Mouse (Mus musculus) CH12.LX (cell line): Measurements from ENCODE around the gene Ppp2r2d. TPM values are rescaled to one million over a fixed set of nuclear protein-coding genes. Genes with fewer than 3 reads are reported as not detected.

Experiments
- DNase-seq: peaks from one replicate; pipeline ENCODE4 v3.0.0-alpha.2; 2013; ENCODE audit errors: extremely low read depth
- H3K27ac ChIP-seq: 2 replicates; pipeline ENCODE4 v1.5.1; 2012; ENCODE audit warnings: low read depth, mild to moderate bottlenecking, control low read depth, moderate library complexity; ENCODE audit not compliant: insufficient read depth
- H3K27me3 ChIP-seq: replicated peaks from 2 replicates; pipeline ENCODE3; 2012; ENCODE audit warnings: inconsistent platforms
- H3K36me3 ChIP-seq, 2 experiments: replicated peaks in 1 of 2; 2 replicates each; pipeline versions ENCODE3 to v1.6.1; 2012; ENCODE audit warnings: inconsistent platforms in 1 of 2, low read length in 1 of 2, mild to moderate bottlenecking in 1 of 2, mixed read lengths in 1 of 2, moderate library complexity in 1 of 2; ENCODE audit not compliant: control insufficient read depth in 1 of 2, insufficient read depth in 1 of 2
- H3K4me1 ChIP-seq, 2 experiments: 2 replicates each; pipeline ENCODE4 v1.6.1; 2012; ENCODE audit warnings: inconsistent platforms in 1 of 2, moderate library complexity in 1 of 2; ENCODE audit not compliant: insufficient read depth in 2 of 2, control insufficient read depth in 1 of 2
- H3K4me2 ChIP-seq: 2 replicates; pipeline ENCODE4 v1.6.1; 2012; ENCODE audit warnings: low read depth, mild to moderate bottlenecking, control low read depth; ENCODE audit not compliant: poor library complexity, insufficient read depth, severe bottlenecking
- H3K4me3 ChIP-seq, 3 experiments: fragments of 150-350 bp in 1 of 3; sonication (generic) in 1 of 3; replicated peaks in 1 of 3; 2 replicates each; pipeline versions ENCODE3 to v1.5.1; 2011 to 2012; ENCODE audit warnings: low read depth in 2 of 3, low read length in 2 of 3, mild to moderate bottlenecking in 2 of 3, moderate library complexity in 2 of 3, control low read depth in 1 of 3, improper control_type of control experiment in 1 of 3, inconsistent platforms in 1 of 3, mixed read lengths in 1 of 3; ENCODE audit not compliant: poor library complexity in 1 of 3
- H3K79me2 ChIP-seq: replicated peaks from 2 replicates; pipeline ENCODE4 v1.6.1; 2012; ENCODE audit warnings: mild to moderate bottlenecking, moderate library complexity; ENCODE audit not compliant: control insufficient read depth, poor library complexity, insufficient read depth, severe bottlenecking; ENCODE audit errors: extremely low read depth
- H3K9ac ChIP-seq: 2 replicates; pipeline ENCODE4 v1.6.1; 2012; ENCODE audit warnings: low read depth, mild to moderate bottlenecking, control low read depth, moderate library complexity; ENCODE audit not compliant: insufficient read depth
- H3K9me3 ChIP-seq: replicated peaks from 2 replicates; pipeline ENCODE3; 2012; ENCODE audit warnings: low read length, inconsistent platforms, mixed read lengths
- BHLHE40 ChIP-seq: IDR thresholded peaks from 2 replicates; pipeline ENCODE4 v1.6.1; 2011; ENCODE audit warnings: mild to moderate bottlenecking, low read depth, low read length, improper control_type of control experiment
- CHD1 ChIP-seq: IDR thresholded peaks from 2 replicates; pipeline ENCODE4 v1.6.1; 2012; ENCODE audit warnings: low read depth, low read length, improper control_type of control experiment, inconsistent platforms
- CHD2 ChIP-seq: IDR thresholded peaks from 2 replicates; pipeline ENCODE4 v1.6.1; 2011; ENCODE audit warnings: low read length, improper control_type of control experiment
- CTCF ChIP-seq, 2 experiments: IDR thresholded peaks in 1 of 2; conservative IDR thresholded peaks in 1 of 2; 2 replicates each; pipeline ENCODE4 v1.5.1; 2011 to 2012; ENCODE audit warnings: low read depth in 2 of 2, low read length in 2 of 2, improper control_type of control experiment in 1 of 2, inconsistent platforms in 1 of 2, mild to moderate bottlenecking in 1 of 2, moderate library complexity in 1 of 2
- E2F4 ChIP-seq: IDR thresholded peaks from 2 replicates; pipeline ENCODE4 v1.6.1; 2011; ENCODE audit warnings: low read depth, low read length, improper control_type of control experiment; ENCODE audit not compliant: insufficient replicate concordance
- ELF1 ChIP-seq: IDR thresholded peaks from 2 replicates; pipeline ENCODE4 v1.6.1; 2014; ENCODE audit warnings: low read depth, mild to moderate bottlenecking, inconsistent platforms, low read length, improper control_type of control experiment
- EP300 ChIP-seq: IDR thresholded peaks from 2 replicates; pipeline ENCODE4 v1.6.1; 2011; ENCODE audit warnings: low read length, improper control_type of control experiment
- HCFC1 ChIP-seq: IDR thresholded peaks from 2 replicates; pipeline ENCODE4 v1.6.1; 2012; ENCODE audit warnings: low read depth, mild to moderate bottlenecking, inconsistent platforms, low read length, improper control_type of control experiment
- JUN ChIP-seq: IDR thresholded peaks from 2 replicates; pipeline ENCODE4 v1.6.1; 2011; ENCODE audit warnings: low read depth, mild to moderate bottlenecking, low read length, improper control_type of control experiment, moderate library complexity; ENCODE audit not compliant: insufficient read depth
- MAFK ChIP-seq: IDR thresholded peaks from 2 replicates; pipeline ENCODE4 v1.6.1; 2011; ENCODE audit warnings: low read length, improper control_type of control experiment; ENCODE audit not compliant: insufficient replicate concordance
- MXI1 ChIP-seq: IDR thresholded peaks from 2 replicates; pipeline ENCODE4 v1.6.1; 2011; ENCODE audit warnings: mild to moderate bottlenecking, low read depth, low read length, improper control_type of control experiment
- MYC ChIP-seq: IDR thresholded peaks from 2 replicates; pipeline ENCODE4 v1.6.1; 2011; ENCODE audit warnings: low read depth, mild to moderate bottlenecking, improper control_type of control experiment, low read length
- NRF1 ChIP-seq: IDR thresholded peaks from 2 replicates; pipeline ENCODE4 v1.6.1; 2014; ENCODE audit warnings: low read depth, mild to moderate bottlenecking, inconsistent platforms, low read length, improper control_type of control experiment, moderate library complexity
- PAX5 ChIP-seq: IDR thresholded peaks from 2 replicates; pipeline ENCODE4 v1.6.1; 2012; ENCODE audit warnings: low read length, inconsistent platforms, mixed read lengths
- POLR2A ChIP-seq: IDR thresholded peaks from 2 replicates; pipeline ENCODE4 v1.6.1; 2011; ENCODE audit warnings: low read depth, mild to moderate bottlenecking, improper control_type of control experiment, low read length
- RAD21 ChIP-seq: IDR thresholded peaks from 2 replicates; pipeline ENCODE4 v1.6.1; 2011; ENCODE audit warnings: low read depth, mild to moderate bottlenecking, low read length, improper control_type of control experiment, moderate library complexity
- SIN3A ChIP-seq: IDR thresholded peaks from 2 replicates; pipeline ENCODE4 v1.6.1; 2012; ENCODE audit warnings: low read length, improper control_type of control experiment, inconsistent platforms
- SMC3 ChIP-seq: IDR thresholded peaks from 2 replicates; pipeline ENCODE4 v1.6.1; 2011; ENCODE audit warnings: low read depth, low read length, improper control_type of control experiment
- TCF12 ChIP-seq: IDR thresholded peaks from 2 replicates; pipeline ENCODE4 v1.6.1; 2014; ENCODE audit warnings: low read depth, mild to moderate bottlenecking, inconsistent platforms, low read length, improper control_type of control experiment
- USF1 ChIP-seq: IDR thresholded peaks from 2 replicates; pipeline ENCODE4 v1.6.1; 2014; ENCODE audit warnings: low read depth, mild to moderate bottlenecking, inconsistent platforms, low read length, improper control_type of control experiment
- ZKSCAN1 ChIP-seq: IDR thresholded peaks from 2 replicates; pipeline ENCODE4 v1.6.1; 2012; ENCODE audit warnings: low read depth, inconsistent platforms, low read length, improper control_type of control experiment, borderline replicate concordance
- ZNF384 ChIP-seq: IDR thresholded peaks from 2 replicates; pipeline ENCODE4 v1.6.1; 2012; ENCODE audit warnings: low read depth, low read length, improper control_type of control experiment, inconsistent platforms
- dilution Hi-C: fragments of 300-500 bp; cut with MboI; formaldehyde crosslinking; loops from 2 replicates; pipeline ENCODE4 v1.14.3; 2020; ENCODE audit warnings: low sequenced_read_pairs; ENCODE audit not compliant: extremely low pct_unique_long_range_greater_than_20kb, extremely low pct_ligation_motif_present
- in situ Hi-C: fragments of 300-500 bp; cut with MboI; formaldehyde crosslinking; loops from 3 replicates; pipeline ENCODE4 v1.14.3; 2019; ENCODE audit warnings: low sequenced_read_pairs, low pct_ligation_motif_present, low pct_unique_long_range_greater_than_20kb, mixed read lengths
- polyA plus RNA-seq: library from polyadenylated mRNA; unstranded; fragments of >175 nt; gene quantifications from 2 replicates; pipeline ENCODE4 v1.2.1, GENCODE M21; 2012; ENCODE audit warnings: low read depth; ENCODE audit not compliant: insufficient read length
- total RNA-seq, 2 experiments: library from RNA; depleted of rRNA; stranded (reverse); fragments of 300-350 nt in 1 of 2; fragments of >200 nt in 1 of 2; gene quantifications; 2 replicates each; pipeline ENCODE4 v1.2.3; 2012 to 2014

The Ppp2r2d gene
- total and polyA plus RNA-seq, 3 experiments: 24.3 to 54.1 (median 46.0) TPM

DNA sequence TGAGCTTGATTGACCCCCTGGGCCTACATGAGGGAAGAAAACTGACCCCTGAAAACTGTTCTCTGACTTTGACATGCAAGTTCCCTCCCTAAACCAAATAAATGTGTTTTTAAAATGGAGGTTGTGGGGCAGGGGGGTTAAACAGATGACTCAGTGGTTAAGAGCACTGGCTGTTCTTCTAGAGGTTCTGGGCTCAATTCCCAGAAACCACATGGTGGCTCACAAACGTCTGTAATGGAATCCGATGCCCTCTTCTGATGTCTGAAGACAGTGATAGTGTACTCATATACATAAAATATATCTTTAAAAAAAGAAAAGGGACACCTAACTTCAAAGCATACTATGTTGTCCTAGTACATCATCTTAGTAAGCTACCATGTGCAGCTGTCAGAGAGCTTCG, 29.2 kb downstream of the Ppp2r2d start:
- dilution Hi-C loops: no loop called here
- Histone ChIP-seq H3K36me3 (peaks cover 69 to 98% of the 10 kb centered on the region in 2 experiments), H3K27ac (no peak overlapping the region), H3K9ac (no peak overlapping the region), H3K27me3 (no peaks in the 10 kb centered on the region), H3K4me1 (no peaks in the 10 kb centered on the region), H3K79me2 (no peaks in the 10 kb centered on the region; the same call in 1 of the 2 replicates), H3K9me3 (no peaks in the 10 kb centered on the region), H3K4me2 (no peak overlapping the region), H3K4me3 (no peak overlapping the region)
- DNase-seq: no peak
- in situ Hi-C loops: no loop called here
- no peak for TF ChIP-seq MAFK
- no peak for TF ChIP-seq EP300
- TF ChIP-seq ELF1: no peak
- no peak for TF ChIP-seq TCF12
- TF ChIP-seq CHD2: no peak
- TF ChIP-seq CHD1: no peak
- no peak for TF ChIP-seq BHLHE40
- no peak for TF ChIP-seq ZKSCAN1
- TF ChIP-seq USF1: no peak
- no peak for TF ChIP-seq E2F4
- no peak for TF ChIP-seq NRF1
- no peak for TF ChIP-seq MYC
- no peak for TF ChIP-seq POLR2A
- TF ChIP-seq ZNF384: no peak
- TF ChIP-seq HCFC1: no peak
- TF ChIP-seq SMC3: no peak

DNA sequence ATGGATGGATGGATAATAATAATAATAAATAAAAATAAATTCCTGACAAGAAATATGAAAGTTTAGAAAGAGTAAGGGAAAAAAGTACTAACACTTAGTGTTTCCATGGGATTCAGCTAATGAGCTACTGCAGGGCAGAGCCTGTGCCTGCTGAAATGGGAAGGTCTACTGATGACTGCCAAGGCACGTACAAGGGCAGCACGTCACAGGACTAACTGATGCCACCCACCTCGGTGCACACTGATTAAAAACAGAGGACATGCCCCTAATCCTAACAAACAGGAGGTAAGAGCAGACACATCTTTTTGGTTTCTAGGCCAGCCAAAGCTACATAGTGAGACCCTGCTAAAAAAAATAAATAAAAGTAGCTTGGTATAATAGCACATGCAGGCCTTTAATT, 37.8 kb downstream of the Ppp2r2d start:
- dilution Hi-C loops (no loop called here), in situ Hi-C loops (no loop called here)
- Histone ChIP-seq H3K36me3 (peaks cover 34 to 64% of the 10 kb centered on the region in 2 experiments), H3K27me3 (no peaks in the 10 kb centered on the region), H3K9me3 (no peaks in the 10 kb centered on the region), H3K4me1 (no peaks in the 10 kb centered on the region), H3K4me2 (no peak overlapping the region), H3K4me3 (no peak overlapping the region), H3K9ac (no peak overlapping the region), H3K79me2 (no peaks in the 10 kb centered on the region), H3K27ac (no peak overlapping the region)
- DNase-seq: no peak
- TF ChIP-seq CHD1 (no peak), RAD21 (no peak), ZNF384 (no peak), MXI1 (no peak), EP300 (no peak), SIN3A (no peak), CTCF (conservative IDR thresholded peaks at IDR 0.05 in 1 of 2, IDR thresholded peaks at IDR 0.05 in 1 of 2; ENCODE audit: low read depth in 2 of 2, low read length in 2 of 2) (no peak), PAX5 (no peak), POLR2A (no peak), JUN (no peak)
